Mouse (Mus musculus) mature B cell (primary cell): Measurements from ENCODE around the gene Vmn2r61.

ENCODE experiments used
- in situ Hi-C: fragments of 300-500 bp; cut with MboI; formaldehyde crosslinking; loops from 2 replicates; pipeline ENCODE4 v1.14.3; 2019

Vmn2r61 gene

DNA sequence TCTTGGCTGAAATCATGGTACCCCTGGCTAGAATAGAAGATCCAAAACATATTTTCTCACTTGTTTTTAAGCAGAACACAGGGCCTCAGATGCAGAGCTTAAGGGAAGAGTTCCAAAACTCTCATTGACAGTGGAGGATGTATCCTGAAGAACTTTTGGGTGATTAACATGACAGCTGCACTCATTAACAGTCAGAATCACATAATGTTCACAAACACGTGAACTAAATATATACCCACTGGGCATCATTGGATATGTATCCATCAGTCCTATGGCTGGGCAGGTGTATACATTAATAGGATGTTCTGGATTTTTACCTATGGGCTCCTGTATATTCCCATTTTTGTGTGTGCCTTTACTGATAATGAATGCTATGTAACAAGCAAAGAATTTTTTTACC, at the start of gene Vmn2r61:
Gene Vmn2r61 (plus strand): TSS at position 301 of the 400 bp plus-strand sequence.
- in situ Hi-C loops, result no loop called here
